Mouse (Mus musculus) forebrain, embryonic 11.5 days (tissue): Measurements from ENCODE around the gene 1700008O03Rik. TPM values are rescaled to one million over a fixed set of nuclear protein-coding genes. Genes with fewer than 3 reads are reported as not detected.
A peak's percentile ranks its signal among the peaks of the same experiment; 100 is the strongest.

Experiments
- ATAC-seq: fragments of 200-750 bp; cut with Nextera tagmentation; replicated peaks from 2 replicates; pipeline ENCODE4 v1.8.0; 2017; ENCODE audit warnings: moderate TSS enrichment; ENCODE audit not compliant: low FRiP score
- DNase-seq: peaks from one replicate; pipeline ENCODE4 v3.0.0-alpha.2; 2017; ENCODE audit warnings: low spot score
- H3K27ac ChIP-seq: fragments of 300-500 bp; sonication (generic); 2 replicates; pipeline ENCODE4 v1.5.1; 2014; ENCODE audit warnings: low read depth, low read length
- H3K27me3 ChIP-seq: fragments of 300-500 bp; sonication (generic); 2 replicates; pipeline ENCODE4 v1.6.1; 2014; ENCODE audit warnings: mild to moderate bottlenecking, low read length, mixed read lengths; ENCODE audit not compliant: control insufficient read depth, insufficient read depth
- H3K36me3 ChIP-seq: fragments of 300-500 bp; sonication (generic); 2 replicates; pipeline ENCODE4 v1.6.1; 2014; ENCODE audit warnings: mild to moderate bottlenecking, low read length, moderate library complexity, mixed read lengths; ENCODE audit not compliant: control insufficient read depth, insufficient read depth
- H3K4me1 ChIP-seq: fragments of 300-500 bp; sonication (generic); replicated peaks from 2 replicates; pipeline ENCODE4 v1.6.1; 2014; ENCODE audit warnings: low read length, mixed read lengths; ENCODE audit not compliant: control insufficient read depth, insufficient read depth
- H3K4me2 ChIP-seq: fragments of 300-500 bp; sonication (generic); 2 replicates; pipeline ENCODE4 v1.6.1; 2014; ENCODE audit warnings: low read depth, mild to moderate bottlenecking, low read length, moderate library complexity, mixed read lengths; ENCODE audit not compliant: severe bottlenecking
- H3K4me3 ChIP-seq: fragments of 300-500 bp; sonication (generic); 2 replicates; pipeline ENCODE4 v1.5.1; 2014; ENCODE audit warnings: low read depth, low read length
- H3K9ac ChIP-seq: fragments of 300-500 bp; sonication (generic); 2 replicates; pipeline ENCODE4 v1.6.1; 2014; ENCODE audit warnings: low read length
- H3K9me3 ChIP-seq: fragments of 300-500 bp; sonication (generic); 2 replicates; pipeline ENCODE4 v1.6.1; 2016; ENCODE audit warnings: low read length, mixed read lengths; ENCODE audit not compliant: control insufficient read depth
- WGBS: fragments of 180-500 bp; shearing (Covaris S2); extraction: QIAGEN DNeasy Blood & Tissue Kit; methylation state at CpG from one replicate; pipeline ENCODE4 v1.1.7; 2014; 5-methylcytosine and 5-hydroxymethylcytosine counted together
- polyA plus RNA-seq: library from polyadenylated mRNA; unstranded; fragments of >200 nt; fragmentation: Nextera tagmentation; extraction: Ambion mirVana; gene quantifications from 2 replicates; pipeline ENCODE4 v1.2.1, GENCODE M21; 2014

The 1700008O03Rik gene
- polyA plus RNA-seq, 1 experiment from 2014 or later, result 0.96 TPM

DNA sequence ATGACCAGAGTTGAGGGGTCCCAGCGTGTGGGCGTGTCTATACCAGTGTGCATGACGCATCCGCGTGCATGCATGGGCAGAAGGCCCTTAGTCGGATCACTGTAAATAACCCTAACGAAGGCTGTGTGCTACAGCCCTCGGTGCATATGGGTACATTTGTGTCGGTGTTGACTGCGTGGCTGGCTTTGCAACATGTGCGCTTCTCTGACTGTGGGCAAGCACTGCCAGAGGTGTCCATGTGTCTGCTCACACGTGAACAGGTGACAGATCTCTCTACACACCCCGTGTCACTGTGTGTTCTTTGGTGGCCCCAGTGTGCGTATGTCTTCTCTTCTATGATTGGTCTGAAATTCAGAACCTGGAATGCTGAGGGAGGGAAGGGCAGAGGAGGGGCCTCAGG, 51.5 kb downstream of the 1700008O03Rik start:
- no peak overlapping the region for H3K27ac ChIP-seq
- no peaks in the 10 kb centered on the region for H3K9me3 ChIP-seq
- 77% methylated on average over 14 of the region's 14 CpGs for WGBS
- no peak for DNase-seq
- no peak overlapping the region for H3K4me2 ChIP-seq
- H3K4me3 ChIP-seq, result no peak overlapping the region
- H3K9ac ChIP-seq, result no peak overlapping the region
- peaks cover 6% of the 10 kb centered on the region for H3K4me1 ChIP-seq
- ATAC-seq, result no peak
- no peaks in the 10 kb centered on the region for H3K36me3 ChIP-seq
- peaks cover 40% of the 10 kb centered on the region for H3K27me3 ChIP-seq

DNA sequence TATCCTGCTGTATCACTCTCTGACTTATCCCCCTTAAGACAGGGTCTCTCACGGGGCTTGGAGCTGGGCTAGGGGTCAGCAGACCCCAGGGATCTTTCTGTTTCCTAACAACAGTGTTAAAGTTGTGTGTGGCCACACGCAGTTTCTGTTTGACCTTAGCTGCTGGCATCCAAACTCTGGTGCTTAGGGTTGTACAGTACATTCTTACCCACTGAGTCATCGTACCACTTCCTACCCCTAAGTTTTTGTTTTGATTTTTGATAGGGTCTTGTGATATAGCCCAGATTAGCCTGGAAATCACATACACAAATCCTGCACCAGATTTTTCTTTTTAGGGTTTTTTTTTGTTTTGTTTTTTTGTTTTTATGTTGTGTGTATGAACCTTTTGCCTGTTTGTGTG, 53.3 kb downstream of the 1700008O03Rik start:
- no peak overlapping the region for H3K4me2 ChIP-seq
- ATAC-seq (no peak), DNase-seq (no peak)
- H3K36me3 ChIP-seq, result no peaks in the 10 kb centered on the region
- WGBS, result 74% methylated on average over 3 of the region's 3 CpGs
- peaks cover 6% of the 10 kb centered on the region for H3K4me1 ChIP-seq
- H3K27ac ChIP-seq, result no peak overlapping the region
- peaks cover 29% of the 10 kb centered on the region for H3K27me3 ChIP-seq
- H3K9ac ChIP-seq, result no peak overlapping the region
- no peaks in the 10 kb centered on the region for H3K9me3 ChIP-seq
- H3K4me3 ChIP-seq, result no peak overlapping the region

- Histone ChIP-seq H3K4me3 (no peak overlapping the region), H3K9ac (no peak overlapping the region), H3K36me3 (no peaks in the 10 kb centered on the region), H3K4me2 (no peak overlapping the region), H3K4me1 (no peaks in the 10 kb centered on the region), H3K27me3 (no peaks in the 10 kb centered on the region), H3K9me3 (no peaks in the 10 kb centered on the region), H3K27ac (no peak overlapping the region)
- no peak for DNase-seq
- ATAC-seq, result no peak
- 73% methylated on average over 6 of the region's 6 CpGs for WGBS
Observed at GRCm38 (mm10) chr7:44326614-44327013, 59.0 kb downstream of the 1700008O03Rik start.

DNA sequence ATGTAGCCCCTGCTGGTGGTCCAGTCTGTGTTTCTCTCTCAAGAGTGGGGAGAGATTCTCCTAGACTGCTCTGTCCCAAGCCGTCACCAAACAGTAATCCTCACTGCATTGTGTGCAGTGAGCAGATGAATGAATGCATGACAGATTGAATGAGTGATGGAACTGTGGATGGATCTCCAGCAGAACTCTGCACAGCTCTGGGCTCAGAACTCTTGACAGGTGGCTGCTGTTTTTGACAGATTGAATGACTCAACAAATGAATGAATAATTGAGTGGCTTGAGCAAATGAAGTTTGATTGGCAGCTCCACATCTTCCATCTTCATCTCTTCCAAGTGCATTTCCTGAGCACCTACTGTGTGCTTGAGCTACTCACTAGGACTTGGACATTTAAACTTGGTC, 63.3 kb downstream of the 1700008O03Rik start:
- Histone ChIP-seq H3K9ac (no peak overlapping the region), H3K27ac (no peak overlapping the region), H3K9me3 (no peaks in the 10 kb centered on the region), H3K27me3 (no peaks in the 10 kb centered on the region), H3K36me3 (no peaks in the 10 kb centered on the region), H3K4me3 (no peak overlapping the region), H3K4me1 (no peaks in the 10 kb centered on the region), H3K4me2 (no peak overlapping the region)
- no peak for ATAC-seq
- WGBS, result 83% methylated on average over 1 of the region's 1 CpGs
- DNase-seq, result no peak

DNA sequence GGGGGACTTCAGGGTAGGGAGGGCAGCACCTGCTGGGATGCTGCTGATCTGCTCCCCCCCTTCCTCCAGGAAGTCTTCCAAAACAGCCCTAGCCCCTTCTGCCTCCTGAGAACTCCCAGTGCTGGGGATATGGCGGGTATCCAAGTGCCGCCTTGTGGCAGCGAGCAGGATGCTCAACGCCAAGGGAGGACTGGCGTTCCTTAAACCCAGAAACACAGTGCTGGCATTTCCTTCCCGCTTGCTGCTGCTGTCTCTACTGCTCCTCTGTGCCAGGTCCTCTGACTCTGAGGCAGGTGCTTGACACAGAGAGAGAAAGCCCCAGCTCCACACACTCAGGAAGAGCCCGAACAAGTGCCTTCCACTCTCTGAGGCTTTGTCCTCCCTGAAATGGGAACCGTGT, 64.7 kb downstream of the 1700008O03Rik start:
- H3K4me3 ChIP-seq, result no peak overlapping the region
- no peak overlapping the region for H3K27ac ChIP-seq
- no peak overlapping the region for H3K4me2 ChIP-seq
- no peaks in the 10 kb centered on the region for H3K9me3 ChIP-seq
- no peak for DNase-seq
- no peaks in the 10 kb centered on the region for H3K27me3 ChIP-seq
- no peaks in the 10 kb centered on the region for H3K4me1 ChIP-seq
- no peak for ATAC-seq
- H3K9ac ChIP-seq, result no peak overlapping the region
- no peaks in the 10 kb centered on the region for H3K36me3 ChIP-seq
- WGBS, result 71% methylated on average over 8 of the region's 8 CpGs

DNA sequence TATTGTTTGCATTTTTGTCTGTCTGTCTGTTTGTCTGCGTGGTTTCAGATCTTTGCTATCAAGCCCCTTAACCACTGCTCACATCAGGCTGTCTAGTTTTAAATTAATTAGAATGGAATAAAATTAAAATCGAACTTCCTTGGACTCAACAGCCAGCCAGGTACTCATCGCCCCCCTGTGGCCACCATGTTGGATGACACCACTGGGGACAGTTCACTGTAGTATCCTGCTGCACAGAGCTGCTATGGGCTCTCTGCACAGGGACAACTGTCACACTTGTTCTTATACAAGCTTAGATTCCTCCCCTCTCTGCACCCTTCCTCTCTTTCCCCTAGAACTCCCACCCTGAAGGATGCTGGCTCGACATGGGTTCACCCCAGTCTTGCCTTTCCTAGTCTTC, 67.7 kb downstream of the 1700008O03Rik start:
- H3K27me3 ChIP-seq, result no peaks in the 10 kb centered on the region
- H3K27ac ChIP-seq, result no peak overlapping the region
- 42% methylated on average over 4 of the region's 4 CpGs for WGBS
- H3K36me3 ChIP-seq, result no peaks in the 10 kb centered on the region
- no peaks in the 10 kb centered on the region for H3K4me1 ChIP-seq
- H3K9ac ChIP-seq, result no peak overlapping the region
- DNase-seq (no peak), ATAC-seq (0 out of 2 replicates have a peak, but pooled peaks have one; percentile 46)
- no peak overlapping the region for H3K4me3 ChIP-seq
- H3K4me2 ChIP-seq, result no peak overlapping the region
- no peaks in the 10 kb centered on the region for H3K9me3 ChIP-seq

DNA sequence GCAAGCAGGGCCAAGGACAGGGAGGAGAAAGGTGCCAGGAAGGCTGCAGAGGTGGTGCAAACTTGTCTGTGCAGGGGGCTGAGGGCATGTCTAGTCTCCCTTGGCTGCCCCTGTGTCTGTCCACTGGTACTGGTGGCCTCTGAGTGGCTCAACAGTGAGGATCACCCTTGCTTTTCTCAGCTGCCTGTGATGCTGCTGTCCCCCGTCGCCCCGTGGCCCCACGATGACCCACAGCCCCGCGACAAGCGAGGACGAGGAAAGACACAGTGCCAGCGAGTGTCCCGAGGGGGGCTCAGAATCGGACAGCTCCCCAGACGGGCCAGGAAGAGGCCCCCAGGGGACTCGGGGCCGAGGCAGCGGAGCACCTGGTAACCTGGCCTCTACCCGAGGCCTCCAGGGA, 73.1 kb downstream of the 1700008O03Rik start:
- no peak overlapping the region for H3K4me2 ChIP-seq
- no peaks in the 10 kb centered on the region for H3K36me3 ChIP-seq
- peaks cover 13% of the 10 kb centered on the region for H3K4me1 ChIP-seq
- ATAC-seq (no peak), DNase-seq (peak; percentile 53)
- no peak overlapping the region for H3K4me3 ChIP-seq
- H3K27ac ChIP-seq, result no peak overlapping the region
- H3K9me3 ChIP-seq, result no peaks in the 10 kb centered on the region
- no peak overlapping the region for H3K9ac ChIP-seq
- H3K27me3 ChIP-seq, result peaks cover 2% of the 10 kb centered on the region
- WGBS, result 74% methylated on average over 16 of the region's 16 CpGs

DNA sequence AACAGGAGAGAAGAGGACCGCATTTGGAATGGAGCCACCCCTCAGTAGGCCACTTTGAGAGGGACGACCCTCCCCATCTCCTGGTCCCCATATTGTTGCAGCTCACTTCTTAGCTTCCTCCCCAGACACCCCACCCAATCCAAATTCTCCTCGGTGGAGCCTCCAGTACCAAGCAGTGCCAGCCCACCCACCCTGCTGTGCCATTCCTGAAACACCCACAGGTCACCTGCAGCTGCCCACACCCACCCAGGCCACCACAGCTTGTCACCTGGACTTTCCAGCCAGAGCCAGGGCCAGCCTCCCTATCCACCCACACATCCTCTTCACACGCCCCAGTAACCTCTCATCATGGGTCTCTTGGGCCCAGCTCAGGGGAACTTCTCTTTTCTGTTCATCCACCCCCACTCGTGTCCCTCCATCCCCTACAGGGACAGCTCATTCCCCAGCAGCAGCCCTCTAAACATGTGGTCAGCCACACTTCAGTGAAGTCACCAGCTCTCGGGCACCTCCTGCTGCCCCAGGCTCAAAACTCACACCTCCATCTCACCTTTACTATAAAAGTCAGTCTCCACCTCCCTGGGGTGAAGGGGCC, 73.8 kb downstream of the 1700008O03Rik start:
- H3K4me1 ChIP-seq, result peaks cover 13% of the 10 kb centered on the region
- DNase-seq, result no peak
- no peaks in the 10 kb centered on the region for H3K9me3 ChIP-seq
- H3K36me3 ChIP-seq, result no peaks in the 10 kb centered on the region
- peaks cover 2% of the 10 kb centered on the region for H3K27me3 ChIP-seq
- H3K27ac ChIP-seq, result no peak overlapping the region
- WGBS, result 17% methylated on average over 6 of the region's 6 CpGs
- no peak for ATAC-seq
- H3K4me2 ChIP-seq, result peak overlapping the region; percentile 97; the same call in 1 of the 2 replicates
- no peak overlapping the region for H3K4me3 ChIP-seq
- peak overlapping the region; percentile 67; the same call in 1 of the 2 replicates for H3K9ac ChIP-seq
